Comparison of ENCODE assay signal across 8 mouse cellular contexts in genomic region chr12:3805852-3806251, GRCm38 (mm10). TPM values are rescaled to one million over a fixed set of nuclear protein-coding genes. Genes with fewer than 3 reads are reported as not detected.
DNase-seq lines count a peak whose midpoint lies in the region; ATAC-seq and TF ChIP-seq lines count a peak whose summit lies in the region.

Gene Dnmt3a, plus strand, starts transcription at chr12:3806007.

- no peak for TF ChIP-seq CTCF in left cerebral cortex, adult 2 months (IDR thresholded peaks at IDR 0.05)

- peak within 1 kb of the TSS; percentile 94 for H3K9ac ChIP-seq in hindbrain, embryonic 16.5 days (ENCODE audit: low read depth, low read length)

- H3K9me3 ChIP-seq in hindbrain, embryonic 16.5 days (ENCODE audit: control insufficient read depth, low read length): no peaks in the 10 kb centered on the region

- H3K36me3 ChIP-seq in hindbrain, embryonic 16.5 days (ENCODE audit: control insufficient read depth, insufficient read depth, low read length): no peaks in the 10 kb centered on the region

- intact Hi-C loops in left cerebral cortex, adult 2 months (cut with DNase I): loop anchor here (2.0 to 5.0 kb wide), 2 partner anchors 29 to 66 kb away; no protein-coding TSS in a partner anchor

- peak within 1 kb of the TSS; percentile 98 for H3K27ac ChIP-seq in left cerebral cortex, adult 2 months
- H3K27ac ChIP-seq in hindbrain, embryonic 16.5 days (ENCODE audit: low read depth, low read length): peak within 1 kb of the TSS; percentile 95

- peak; percentile 21; the same call in 1 of the 2 replicates for ATAC-seq in hindbrain, embryonic 16.5 days

- peak within 1 kb of the TSS; percentile 82 for H3K4me2 ChIP-seq in hindbrain, embryonic 16.5 days (ENCODE audit: low read length)

- peak in 1 of 2 experiments; percentile 25 for DNase-seq in left cerebral cortex, adult 2 months (ENCODE audit: extremely low spot score in 1 of 2, low spot score in 2 of 2)
- DNase-seq in left cerebral cortex, adult 11 months (ENCODE audit: low spot score): no peak
- no peak for DNase-seq in adrenal gland, postnatal 4 days (ENCODE audit: low spot score in 2 of 2)
- DNase-seq in gastrocnemius, postnatal 10 days: no peak
- DNase-seq in lung, postnatal 10 days: peak; percentile 18
- no peak for DNase-seq in adipocyte (ENCODE audit: low spot score)
- no peak for DNase-seq in kidney, postnatal 10 days

- peaks cover 31% of the 10 kb centered on the region for H3K4me1 ChIP-seq in hindbrain, embryonic 16.5 days (ENCODE audit: control insufficient read depth, insufficient read depth, low read depth, low read length)

- H3K4me3 ChIP-seq in left cerebral cortex, adult 2 months: peak within 1 kb of the TSS; percentile 87
- H3K4me3 ChIP-seq in hindbrain, embryonic 16.5 days (ENCODE audit: low read length): peak within 1 kb of the TSS; percentile 90

- H3K27me3 ChIP-seq in hindbrain, embryonic 16.5 days (replicated peaks; ENCODE audit: control insufficient read depth, insufficient read depth, low read length): no peaks in the 10 kb centered on the region

- 26% methylated on average over 4 of the region's 4 CpGs for WGBS in hindbrain, embryonic 16.5 days

RNA-seq across cellular contexts. Expression of gene Dnmt3a, which starts in this region (rescaled TPM):
- total RNA-seq in left cerebral cortex, adult 2 months (2021): 100 to 1,000 TPM in 1 of 2 experiments, 10 to 100 TPM in 1; 99.8 to 116 TPM
- total RNA-seq in adrenal gland, postnatal 4 days (2021): 100 to 1,000 TPM; 124 to 136 TPM
- total RNA-seq in gastrocnemius, postnatal 10 days (2021): 100 to 1,000 TPM; 154 to 172 TPM
- 94.1 and 104 TPM in 2 replicates for polyA plus RNA-seq in hindbrain, embryonic 16.5 days (2015; fragmentation: Nextera tagmentation; extraction: Ambion mirVana)
